Mouse (Mus musculus) liver, embryonic 13.5 days (tissue): ENCODE results near the gene Zfp119b. TPM values are rescaled to one million over a fixed set of nuclear protein-coding genes. Genes with fewer than 3 reads are reported as not detected.
A peak's percentile ranks its signal among the peaks of the same experiment; 100 is the strongest.
"Not testable (repeated sequence)": the region's sequence is repeated elsewhere in the genome, so short reads cannot be mapped to it uniquely, and the experiment has no call there.

Experiments
- ATAC-seq: fragments of 200-750 bp; cut with Nextera tagmentation; 2 replicates; pipeline ENCODE4 v1.8.0; 2017; ENCODE audit warnings: low read depth, mild to moderate bottlenecking, moderate number of reproducible peaks, moderate library complexity
- DNase-seq: peaks from one replicate; pipeline ENCODE4 v3.0.0; 2022
- H3K27ac ChIP-seq: fragments of 300-500 bp; sonication (generic); 2 replicates; pipeline ENCODE4 v1.5.1; 2015; ENCODE audit warnings: moderate library complexity, mild to moderate bottlenecking, inconsistent platforms
- H3K27me3 ChIP-seq: fragments of 300-500 bp; sonication (generic); 2 replicates; pipeline ENCODE4 v1.6.1; 2015; ENCODE audit warnings: mild to moderate bottlenecking, inconsistent platforms
- H3K36me3 ChIP-seq: fragments of 300-500 bp; sonication (generic); 2 replicates; pipeline ENCODE4 v1.6.1; 2015; ENCODE audit warnings: mild to moderate bottlenecking, inconsistent platforms
- H3K4me1 ChIP-seq: fragments of 300-500 bp; sonication (generic); replicated peaks from 2 replicates; pipeline ENCODE4 v1.6.1; 2015; ENCODE audit warnings: inconsistent platforms
- H3K4me2 ChIP-seq: fragments of 300-500 bp; sonication (generic); 2 replicates; pipeline ENCODE4 v1.6.1; 2015; ENCODE audit warnings: inconsistent platforms, mild to moderate bottlenecking, moderate library complexity
- H3K4me3 ChIP-seq: fragments of 300-500 bp; sonication (generic); replicated peaks from 2 replicates; pipeline ENCODE4 v1.5.1; 2015; ENCODE audit warnings: mild to moderate bottlenecking, inconsistent platforms
- H3K9ac ChIP-seq: fragments of 300-500 bp; sonication (generic); 2 replicates; pipeline ENCODE4 v1.6.1; 2015; ENCODE audit warnings: mild to moderate bottlenecking, inconsistent platforms
- H3K9me3 ChIP-seq: fragments of 300-500 bp; sonication (generic); replicated peaks from 2 replicates; pipeline ENCODE4 v1.6.1; 2016; ENCODE audit warnings: inconsistent platforms
- WGBS: fragments of 180-500 bp; shearing (Covaris S2); methylation state at CpG from one replicate; pipeline ENCODE4 v1.1.7; 2015; ENCODE audit not compliant: insufficient replicate concordance; 5-methylcytosine and 5-hydroxymethylcytosine counted together
- polyA plus RNA-seq: library from polyadenylated mRNA; unstranded; fragments of >200 nt; fragmentation: Nextera tagmentation; extraction: Ambion mirVana; gene quantifications from 2 replicates; pipeline ENCODE4 v1.2.1, GENCODE M21; 2015

The Zfp119b gene
- polyA plus RNA-seq, 1 experiment from 2014 or later = 2.6 TPM

DNA sequence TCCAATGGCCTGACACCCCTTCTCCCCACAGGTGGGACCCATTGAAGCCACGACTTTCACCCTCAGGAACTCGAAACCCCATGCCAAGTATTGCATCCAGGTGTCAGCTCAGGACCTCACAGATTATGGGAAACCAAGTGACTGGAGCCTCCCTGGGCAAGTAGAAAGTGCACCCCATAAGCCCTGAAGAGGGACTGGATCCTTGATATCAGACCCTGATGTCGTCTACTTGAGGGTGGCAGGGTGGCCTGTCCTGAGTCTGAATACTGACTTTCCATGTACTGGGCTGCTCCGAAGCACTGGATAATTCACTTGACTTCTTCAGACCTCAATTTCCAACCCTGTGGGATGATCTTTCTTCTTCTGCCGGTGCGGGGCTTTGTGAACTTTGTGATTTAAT is 7.3 kb upstream of the Zfp119b start:
- no peak overlapping the region for H3K27ac ChIP-seq

DNA sequence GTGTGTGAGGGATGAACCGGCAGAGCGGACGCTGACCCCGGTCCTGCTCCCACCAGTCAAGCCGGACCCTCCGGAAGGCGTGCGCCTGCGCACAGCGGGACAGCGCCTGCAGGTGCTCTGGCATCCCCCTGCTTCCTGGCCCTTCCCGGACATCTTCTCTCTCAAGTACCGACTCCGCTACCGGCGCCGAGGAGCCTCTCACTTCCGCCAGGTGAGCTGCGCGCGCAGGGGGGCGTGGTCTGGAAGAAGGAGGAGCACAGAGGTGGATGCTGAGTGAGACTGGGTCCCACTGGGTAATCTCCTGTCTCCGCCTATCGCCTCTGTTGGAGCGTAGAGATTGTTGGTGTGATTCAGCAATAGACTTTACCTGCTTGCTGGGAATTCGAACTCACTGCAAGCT is 6.8 kb upstream of the Zfp119b start:
- no peak overlapping the region for H3K27ac ChIP-seq
- 3% methylated on average over 26 of the region's 26 CpGs for WGBS
- no peaks in the 10 kb centered on the region for H3K9me3 ChIP-seq
- DNase-seq (peak; percentile 76), ATAC-seq (peak; percentile 22)
- H3K9ac ChIP-seq = peak overlapping the region; percentile 66
- peaks cover 49% of the 10 kb centered on the region for H3K4me1 ChIP-seq
- H3K4me3 ChIP-seq = peak overlapping the region; percentile 63
- H3K27me3 ChIP-seq = peaks cover 11% of the 10 kb centered on the region; the same call in 1 of the 2 replicates
- H3K36me3 ChIP-seq = peaks cover 8% of the 10 kb centered on the region
- peak overlapping the region; percentile 77 for H3K4me2 ChIP-seq

More for the DNA sequence above, 7.3 kb upstream of the Zfp119b start:
- Histone ChIP-seq H3K4me3 (peak overlapping the region; percentile 63), H3K9ac (peak overlapping the region; percentile 66; the same call in 1 of the 2 replicates), H3K4me1 (peaks cover 49% of the 10 kb centered on the region), H3K36me3 (peaks cover 12% of the 10 kb centered on the region), H3K9me3 (no peaks in the 10 kb centered on the region), H3K27me3 (peaks cover 11% of the 10 kb centered on the region; the same call in 1 of the 2 replicates), H3K4me2 (peak overlapping the region; percentile 77)
- ATAC-seq = no peak
- no peak for DNase-seq
- 42% methylated on average over 6 of the region's 6 CpGs for WGBS

GRCm38 (mm10) chr17:55954229-55954628 is 4.9 kb upstream of the Zfp119b start:
- Histone ChIP-seq H3K9me3 (no peaks in the 10 kb centered on the region), H3K9ac (no peak overlapping the region), H3K4me2 (no peak overlapping the region), H3K27ac (no peak overlapping the region), H3K27me3 (peaks cover 11% of the 10 kb centered on the region; the same call in 1 of the 2 replicates), H3K4me3 (no peak overlapping the region), H3K4me1 (peaks cover 33% of the 10 kb centered on the region), H3K36me3 (no peaks in the 10 kb centered on the region)
- 37% methylated on average over 16 of the region's 16 CpGs for WGBS
- DNase-seq (no peak), ATAC-seq (no peak)

GRCm38 (mm10) chr17:55953751-55954150 is 4.5 kb upstream of the Zfp119b start:
- Histone ChIP-seq H3K9ac (no peak overlapping the region), H3K4me1 (peaks cover 33% of the 10 kb centered on the region), H3K27me3 (peaks cover 11% of the 10 kb centered on the region; the same call in 1 of the 2 replicates), H3K4me2 (no peak overlapping the region), H3K4me3 (no peak overlapping the region), H3K9me3 (no peaks in the 10 kb centered on the region), H3K27ac (no peak overlapping the region), H3K36me3 (no peaks in the 10 kb centered on the region)
- 61% methylated on average over 6 of the region's 6 CpGs for WGBS
- DNase-seq = no peak
- no peak for ATAC-seq

DNA sequence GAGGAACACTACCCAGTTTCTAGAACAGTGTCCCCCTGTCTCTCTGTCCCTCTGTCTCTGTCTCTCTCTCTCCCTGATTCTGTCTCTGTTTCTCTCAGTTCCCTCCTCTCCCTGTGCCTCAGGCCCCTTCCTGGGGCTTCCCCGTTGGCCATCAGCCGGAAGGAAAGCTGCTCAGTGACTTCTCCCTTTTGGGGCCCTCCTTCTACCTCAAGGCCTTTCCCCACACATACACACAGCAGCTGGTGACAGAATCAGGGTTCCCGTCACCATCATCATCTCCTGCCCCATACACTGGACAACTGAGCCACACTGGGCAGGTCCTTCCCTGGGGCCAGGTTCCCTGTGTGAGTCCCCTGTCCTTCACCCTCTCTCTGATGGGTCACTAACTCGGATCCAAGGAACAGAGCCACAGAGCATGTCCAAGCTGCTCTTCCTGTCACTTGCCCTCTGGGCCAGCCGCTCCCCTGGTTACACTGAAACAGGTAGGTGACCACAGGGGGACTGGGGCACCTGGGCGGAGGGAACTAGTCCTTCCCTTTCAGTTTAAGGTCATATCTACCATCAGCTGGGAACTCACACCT is 3.2 kb upstream of the Zfp119b start, which contains the start of gene Ebi3:
Gene Ebi3 (plus strand): TSS at position 194 of the 581 bp plus-strand sequence.
- peaks cover 11% of the 10 kb centered on the region; the same call in 1 of the 2 replicates for H3K27me3 ChIP-seq
- DNase-seq (no peak), ATAC-seq (0 out of 2 replicates have a peak, but pooled peaks have one; percentile 15)
- no peaks in the 10 kb centered on the region for H3K36me3 ChIP-seq
- H3K27ac ChIP-seq = no peak within 1 kb of the TSS
- no peaks in the 10 kb centered on the region for H3K9me3 ChIP-seq
- H3K4me3 ChIP-seq = 0 out of 2 replicates have a peak within 1 kb of the TSS, but pooled peaks have one; percentile 7
- 42% methylated on average over 6 of the region's 6 CpGs for WGBS
- H3K9ac ChIP-seq = no peak within 1 kb of the TSS
- peak within 1 kb of the TSS; percentile 25 for H3K4me2 ChIP-seq
- peaks cover 21% of the 10 kb centered on the region for H3K4me1 ChIP-seq

- Histone ChIP-seq H3K4me3 (no peak overlapping the region), H3K27me3 (peaks cover 11% of the 10 kb centered on the region; the same call in 1 of the 2 replicates), H3K9ac (no peak overlapping the region), H3K4me2 (no peak overlapping the region), H3K9me3 (no peaks in the 10 kb centered on the region), H3K36me3 (no peaks in the 10 kb centered on the region), H3K4me1 (peaks cover 16% of the 10 kb centered on the region), H3K27ac (no peak overlapping the region)
- ATAC-seq (no peak), DNase-seq (no peak)
Observed at GRCm38 (mm10) chr17:55952041-55952440, 2.7 kb upstream of the Zfp119b start.

- Histone ChIP-seq H3K4me2 (no peak overlapping the region), H3K27ac (no peak overlapping the region), H3K27me3 (peaks cover 11% of the 10 kb centered on the region; the same call in 1 of the 2 replicates), H3K9me3 (no peaks in the 10 kb centered on the region), H3K4me3 (no peak overlapping the region), H3K36me3 (no peaks in the 10 kb centered on the region), H3K4me1 (peaks cover 11% of the 10 kb centered on the region), H3K9ac (no peak overlapping the region)
- 71% methylated on average over 9 of the region's 9 CpGs for WGBS
- DNase-seq (no peak), ATAC-seq (no peak)
Observed at GRCm38 (mm10) chr17:55950601-55951000, 1.3 kb upstream of the Zfp119b start.

DNA sequence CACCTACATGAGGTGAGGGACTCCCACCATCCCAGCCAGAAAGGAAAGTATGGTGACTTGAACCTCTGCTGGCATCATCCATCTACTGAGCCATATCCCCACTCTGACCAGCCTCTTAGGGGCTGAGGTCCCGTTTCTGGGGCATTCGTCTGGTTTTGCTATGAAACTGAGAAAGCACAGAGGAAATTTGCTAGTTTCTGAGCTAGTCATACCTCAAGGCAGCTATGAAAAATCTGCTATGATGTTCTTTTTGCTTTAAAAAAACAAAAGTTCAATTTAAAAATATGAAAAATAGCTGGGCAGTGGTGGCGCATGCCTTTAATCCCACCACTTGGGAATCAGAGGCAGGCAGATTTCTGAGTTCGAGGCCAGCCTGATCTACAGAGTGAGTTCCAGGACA is 653 bp downstream of the Zfp119b start:
- 74% methylated on average over 4 of the region's 4 CpGs for WGBS
- no peaks in the 10 kb centered on the region; the same call in 1 of the 2 replicates for H3K27me3 ChIP-seq
- H3K4me1 ChIP-seq = peaks cover 17% of the 10 kb centered on the region
- ATAC-seq = no peak
- no peak overlapping the region for H3K4me2 ChIP-seq
- no peak overlapping the region for H3K27ac ChIP-seq
- no peak overlapping the region for H3K4me3 ChIP-seq
- H3K9me3 ChIP-seq = no peaks in the 10 kb centered on the region
- H3K9ac ChIP-seq = no peak overlapping the region
- no peaks in the 10 kb centered on the region for H3K36me3 ChIP-seq
- no peak for DNase-seq

- H3K27ac ChIP-seq = peak overlapping the region; percentile 93
- ATAC-seq (no peak), DNase-seq (no peak)
Observed at GRCm38 (mm10) chr17:55945696-55946095, 3.6 kb downstream of the Zfp119b start.

DNA sequence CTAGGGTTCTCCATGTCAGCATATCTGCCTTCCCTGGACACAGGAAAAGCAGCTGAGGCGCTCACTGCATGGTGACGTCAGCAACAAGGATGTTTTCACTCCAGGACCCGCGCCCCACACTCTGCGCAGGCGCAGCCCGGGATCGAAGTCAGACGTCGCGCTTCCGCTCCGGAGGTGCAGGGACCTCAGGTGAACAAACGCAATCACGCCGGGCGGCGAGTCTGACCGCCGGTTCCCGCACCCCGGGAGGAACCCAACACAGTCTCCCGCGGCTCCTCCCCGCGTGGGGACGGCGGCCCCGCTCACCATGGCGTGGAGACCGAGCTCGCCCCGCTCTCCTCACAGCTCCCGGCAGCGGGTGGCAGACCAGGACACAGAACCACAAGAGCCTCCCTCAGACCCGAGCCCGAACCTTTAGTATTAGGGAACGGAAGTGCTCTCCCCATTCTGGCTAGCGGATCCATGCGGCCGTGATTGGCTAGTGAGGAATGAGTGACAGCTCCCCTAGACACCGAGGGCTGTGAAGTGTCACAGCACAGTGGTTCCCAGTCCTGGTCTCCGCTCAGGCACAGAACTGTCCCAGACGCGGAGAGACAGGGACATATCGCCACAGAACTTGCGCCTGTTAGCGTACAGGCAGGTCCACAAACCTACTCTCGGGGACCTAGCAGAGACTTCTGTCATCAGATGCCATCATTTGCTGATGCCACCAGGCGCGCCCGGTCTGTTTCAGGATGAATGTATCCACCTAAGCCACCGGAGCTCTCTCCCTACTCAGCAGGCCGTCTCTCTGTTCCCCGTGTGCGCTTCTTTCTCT is 4.2 kb downstream of the Zfp119b start:
- ATAC-seq (peak; percentile 97), DNase-seq (peak; percentile 78)
- Histone ChIP-seq H3K4me1 (peaks cover 20% of the 10 kb centered on the region), H3K9ac (peak overlapping the region; percentile 78), H3K4me3 (peak overlapping the region; percentile 67), H3K27ac (peak overlapping the region; percentile 93), H3K4me2 (peak overlapping the region; percentile 83)
- not testable (repeated sequence) for H3K27me3 ChIP-seq, H3K36me3 ChIP-seq, H3K9me3 ChIP-seq
- under 1% methylated on average over 56 of the region's 56 CpGs for WGBS

More at GRCm38 (mm10) chr17:55945696-55946095, 3.6 kb downstream of the Zfp119b start:
- H3K4me3 ChIP-seq = peak overlapping the region; percentile 67
- 36% methylated on average over 5 of the region's 5 CpGs for WGBS
- H3K36me3 ChIP-seq = no peaks in the 10 kb centered on the region
- H3K9ac ChIP-seq = peak overlapping the region; percentile 78
- H3K4me2 ChIP-seq = peak overlapping the region; percentile 83
- no peaks in the 10 kb centered on the region; the same call in 1 of the 2 replicates for H3K27me3 ChIP-seq
- no peaks in the 10 kb centered on the region for H3K9me3 ChIP-seq
- H3K4me1 ChIP-seq = peaks cover 20% of the 10 kb centered on the region

DNA sequence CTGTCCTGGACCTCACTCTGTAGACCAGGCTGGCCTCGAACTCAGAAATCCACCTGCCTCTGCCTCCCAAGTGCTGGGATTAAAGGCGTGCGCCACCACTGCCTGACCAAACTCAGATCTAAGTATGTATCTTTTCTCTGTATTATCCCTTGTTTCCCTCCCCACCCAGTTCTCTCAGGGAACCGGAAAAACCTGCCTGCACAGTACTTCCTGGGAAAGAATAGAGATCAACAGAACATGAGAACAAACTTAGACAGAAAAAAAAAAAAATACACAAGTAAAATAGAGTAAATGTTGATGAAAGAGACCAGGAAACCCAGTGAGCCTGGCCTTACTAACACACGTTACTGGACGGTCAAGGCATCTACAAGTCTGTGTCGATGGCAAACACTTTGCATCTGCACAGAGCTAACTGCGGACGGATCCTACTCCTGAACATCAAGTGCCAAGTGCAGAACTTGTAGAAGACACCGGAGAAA is 4.9 kb downstream of the Zfp119b start:
- Histone ChIP-seq H3K4me1 (peaks cover 20% of the 10 kb centered on the region), H3K4me2 (peak overlapping the region; percentile 83), H3K27ac (peak overlapping the region; percentile 93), H3K9ac (peak overlapping the region; percentile 78), H3K36me3 (peaks cover 11% of the 10 kb centered on the region), H3K4me3 (peak overlapping the region; percentile 67)
- DNase-seq, H3K9me3 ChIP-seq, H3K27me3 ChIP-seq, ATAC-seq: not testable (repeated sequence)
- 31% methylated on average over 10 of the region's 10 CpGs for WGBS
